Mouse (Mus musculus): Measurements from ENCODE around the gene Rnf40.

- TF ChIP-seq CTCF (IDR thresholded peaks at IDR 0.05; ENCODE audit: extremely low read depth, insufficient read depth, low read length) (no peak), POLR2A (IDR thresholded peaks at IDR 0.05; ENCODE audit: extremely low read depth, insufficient read depth, low read length) (no peak)
Measured at GRCm38 (mm10) chr7:127626471-127626870, 37.9 kb downstream of the Rnf40 start.

Measured in cortical plate, adult 2 months (tissue).